Mouse (Mus musculus) ovary, postnatal 36 days (tissue): ENCODE results near the gene Dlg2.

Source experiments
- DNase-seq: peaks from one replicate; pipeline ENCODE4 v3.0.0; 2022; ENCODE audit warnings: low spot score, mixed read lengths

The Dlg2 gene

DNA sequence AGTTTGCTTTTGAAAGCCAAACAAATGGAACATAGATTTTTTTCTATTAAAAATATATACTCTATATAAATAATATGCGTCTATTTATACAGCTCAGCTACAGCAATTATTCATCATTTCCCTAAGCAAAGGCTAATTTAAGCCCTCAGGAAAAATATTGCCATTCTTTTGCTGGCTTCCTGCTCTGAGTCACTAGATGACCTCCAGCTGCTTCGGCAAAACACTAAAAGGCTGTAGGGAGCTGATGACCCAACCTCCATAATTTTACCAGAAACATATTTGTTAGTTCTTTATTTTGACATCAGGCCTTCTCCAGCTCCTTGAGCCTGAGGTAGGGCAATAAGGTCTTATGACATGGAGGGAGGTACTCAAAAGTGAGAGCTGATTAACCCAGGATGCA lies 1426.0 kb downstream of the Dlg2 start:
- DNase-seq = no peak

DNA sequence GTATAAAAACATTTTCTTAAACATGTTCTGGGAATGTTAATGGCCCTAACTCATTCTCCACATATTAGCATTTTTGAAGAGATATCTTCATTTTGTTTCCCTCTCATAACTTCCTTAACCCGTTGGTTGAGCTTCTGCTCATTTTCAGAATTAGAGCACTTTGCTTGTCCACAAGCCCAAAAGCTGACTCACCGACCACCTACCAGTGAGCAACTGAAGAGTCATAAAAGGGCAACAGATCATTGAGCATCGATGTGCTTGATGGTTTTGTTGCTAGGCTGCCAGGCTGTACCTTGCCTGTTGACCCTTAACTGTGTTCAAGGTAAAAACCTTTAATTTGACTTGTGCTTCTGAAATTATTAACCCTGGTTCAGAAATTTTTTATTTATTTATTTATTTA lies 1440.3 kb downstream of the Dlg2 start:
- DNase-seq = no peak

DNA sequence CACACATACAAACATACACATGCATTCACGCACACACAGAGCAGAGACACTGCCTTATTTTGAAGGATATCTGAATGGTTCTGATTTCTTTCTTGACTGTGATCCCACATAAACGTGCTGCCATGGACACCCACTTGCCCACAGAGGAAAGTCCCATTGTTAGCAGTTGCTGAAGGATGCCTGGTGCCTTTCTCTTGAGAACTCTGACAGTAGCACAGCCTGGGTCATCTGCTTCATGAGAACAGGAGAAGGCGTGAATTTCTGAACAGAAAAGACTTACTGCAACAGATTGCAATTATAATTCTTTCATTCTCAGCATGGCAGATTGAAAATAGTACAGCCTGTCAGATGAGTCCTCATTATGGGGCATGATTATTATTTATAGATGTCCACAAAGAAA lies 1442.6 kb downstream of the Dlg2 start:
- DNase-seq = no peak

- no peak for DNase-seq
Observed at GRCm38 (mm10) chr7:91919738-91920137, 1443.3 kb downstream of the Dlg2 start.

DNA sequence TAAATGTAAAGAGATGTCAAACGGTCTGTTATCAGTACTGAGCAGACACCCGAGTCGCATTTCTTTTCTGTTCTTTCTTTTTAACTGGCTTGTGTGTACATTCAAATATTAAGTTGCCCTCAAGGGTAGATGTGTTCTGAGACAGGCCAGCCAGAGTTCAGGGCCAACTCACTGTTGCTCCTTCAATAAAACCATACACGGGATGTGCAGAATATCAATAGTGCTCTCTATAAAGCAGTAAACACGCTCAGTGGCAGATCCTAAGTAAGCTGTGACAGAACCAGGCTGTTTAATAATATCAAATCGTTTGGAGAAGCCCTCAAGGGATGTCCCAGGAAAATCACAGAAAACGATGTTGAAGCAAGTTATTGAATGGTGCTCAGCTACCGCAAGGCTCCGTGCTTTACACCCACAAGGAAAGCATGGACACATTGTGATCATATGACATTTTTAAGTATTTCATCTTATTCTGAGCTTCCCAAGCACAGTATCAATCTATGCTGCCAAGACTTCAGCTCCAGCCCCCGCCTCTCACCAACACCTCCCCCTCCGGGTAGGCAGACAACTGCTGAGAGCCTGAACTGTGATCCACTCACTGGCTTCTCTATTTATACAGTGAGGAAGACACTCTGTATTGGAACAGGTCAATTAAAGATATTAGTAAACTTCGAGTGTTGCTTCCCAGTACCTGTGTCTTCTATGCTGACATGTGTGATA lies 1458.6 kb downstream of the Dlg2 start:
- DNase-seq = no peak

GRCm38 (mm10) chr7:91936193-91936592 lies 1459.7 kb downstream of the Dlg2 start:
- DNase-seq = no peak

GRCm38 (mm10) chr7:91943224-91943623 lies 1466.8 kb downstream of the Dlg2 start:
- no peak for DNase-seq

- no peak for DNase-seq
Observed at GRCm38 (mm10) chr7:91955584-91955983, 1479.1 kb downstream of the Dlg2 start.

GRCm38 (mm10) chr7:91962956-91963355 lies 1486.5 kb downstream of the Dlg2 start:
- DNase-seq = no peak

- DNase-seq = no peak
Observed at GRCm38 (mm10) chr7:91972970-91973369, 1496.5 kb downstream of the Dlg2 start.

GRCm38 (mm10) chr7:92003769-92004455 lies 1527.4 kb downstream of the Dlg2 start:
- no peak for DNase-seq

- DNase-seq = no peak
Observed at GRCm38 (mm10) chr7:92005681-92006425, 1529.4 kb downstream of the Dlg2 start.

GRCm38 (mm10) chr7:92008702-92009101 lies 1532.2 kb downstream of the Dlg2 start:
- no peak for DNase-seq

- DNase-seq = no peak
Observed at GRCm38 (mm10) chr7:92024928-92025327, 1548.5 kb downstream of the Dlg2 start.

DNA sequence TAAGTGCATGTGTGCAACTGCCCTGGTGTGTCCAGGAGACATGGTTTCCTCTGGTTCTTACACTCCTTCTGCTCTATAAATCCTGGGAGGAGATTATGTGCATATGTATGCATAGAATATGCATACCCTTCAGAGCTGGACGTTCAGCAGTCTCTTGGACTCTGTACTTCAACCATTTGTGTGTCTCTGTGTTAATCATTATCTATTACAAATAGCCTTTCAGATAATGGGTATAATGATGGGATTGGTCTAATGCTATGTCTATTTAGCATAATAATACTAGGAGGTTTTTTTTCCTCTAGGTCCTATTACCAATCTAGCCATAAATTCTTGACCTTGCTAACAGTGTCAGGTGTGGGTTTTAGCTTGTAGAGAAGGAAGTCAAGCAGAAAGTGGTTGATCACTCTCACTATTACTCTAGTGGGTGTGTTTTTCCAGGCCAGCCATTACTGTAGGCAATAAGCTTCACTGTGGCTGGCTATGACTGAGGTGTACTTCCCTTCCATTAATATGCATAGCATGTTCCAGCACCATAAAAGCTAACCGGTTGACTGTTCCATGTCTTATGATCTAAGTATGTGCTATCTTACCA lies 1549.1 kb downstream of the Dlg2 start:
- no peak for DNase-seq

GRCm38 (mm10) chr7:92027049-92027448 lies 1550.6 kb downstream of the Dlg2 start:
- peak; percentile 52 for DNase-seq

- no peak for DNase-seq
Observed at GRCm38 (mm10) chr7:92034256-92034655, 1557.8 kb downstream of the Dlg2 start.

GRCm38 (mm10) chr7:92040187-92040586 lies 1563.7 kb downstream of the Dlg2 start:
- no peak for DNase-seq

GRCm38 (mm10) chr7:92040785-92041411 lies 1564.4 kb downstream of the Dlg2 start:
- DNase-seq = no peak

DNA sequence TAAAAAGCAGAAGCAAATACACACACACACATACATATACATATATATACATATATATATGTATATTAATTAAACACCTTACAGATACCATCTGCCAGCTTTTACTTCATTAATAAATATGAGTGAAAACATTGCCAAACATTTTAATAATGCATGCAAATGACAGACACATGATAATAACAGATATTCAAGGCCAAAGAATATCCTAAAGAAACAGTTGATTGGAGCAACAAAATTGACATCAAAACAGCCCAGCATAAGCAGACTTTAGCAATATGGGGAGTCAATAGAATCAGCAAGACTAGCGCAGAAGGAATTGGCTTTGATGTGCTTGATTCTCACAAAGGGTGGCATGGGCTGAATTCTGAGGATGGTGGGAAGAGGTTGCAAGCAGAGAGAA lies 1568.5 kb downstream of the Dlg2 start:
- no peak for DNase-seq

GRCm38 (mm10) chr7:92047271-92047670 lies 1570.8 kb downstream of the Dlg2 start:
- DNase-seq = no peak

DNA sequence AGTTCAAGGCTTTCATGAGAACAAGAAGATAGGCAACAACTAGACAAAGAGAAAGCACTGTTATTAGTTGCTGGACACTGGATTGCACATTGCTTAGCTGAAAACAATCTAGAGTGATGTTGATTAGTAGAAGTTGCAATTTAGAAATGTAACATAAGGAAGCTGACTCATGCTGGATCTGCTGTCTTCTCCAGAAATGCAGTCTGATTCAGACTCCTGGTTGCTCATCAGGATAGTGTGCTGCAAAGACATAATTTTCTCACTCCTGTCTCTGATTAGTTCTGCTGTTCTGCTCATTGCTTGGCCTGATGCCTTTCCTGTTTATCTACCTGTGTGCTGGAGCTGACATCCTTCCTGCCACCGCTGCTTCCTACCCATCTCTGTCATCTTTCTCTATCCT lies 1572.4 kb downstream of the Dlg2 start:
- no peak for DNase-seq
